Mouse (Mus musculus): ENCODE data around the gene Srp14.

- TF ChIP-seq CTCF (IDR thresholded peaks at IDR 0.05; ENCODE audit: insufficient read depth, low read depth, low read length) (no peak), POLR2A (IDR thresholded peaks at IDR 0.05; ENCODE audit: insufficient read depth, low read depth, low read length) (no peak)
Measured at GRCm38 (mm10) chr2:118429297-118429696, 50.2 kb downstream of the Srp14 start.
